Mouse (Mus musculus) v-Abl transformed pro-B cells (cell line): Measurements from ENCODE around the gene Uvrag.

ENCODE experiments used
- in situ Hi-C, 2 experiments: fragments of 400-800 bp; cut with MboI; formaldehyde crosslinking; loops; one replicate each; pipeline ENCODE4 v1.15.1; 2025; ENCODE audit not compliant: unreplicated experiment in 2 of 2

Gene Uvrag

DNA sequence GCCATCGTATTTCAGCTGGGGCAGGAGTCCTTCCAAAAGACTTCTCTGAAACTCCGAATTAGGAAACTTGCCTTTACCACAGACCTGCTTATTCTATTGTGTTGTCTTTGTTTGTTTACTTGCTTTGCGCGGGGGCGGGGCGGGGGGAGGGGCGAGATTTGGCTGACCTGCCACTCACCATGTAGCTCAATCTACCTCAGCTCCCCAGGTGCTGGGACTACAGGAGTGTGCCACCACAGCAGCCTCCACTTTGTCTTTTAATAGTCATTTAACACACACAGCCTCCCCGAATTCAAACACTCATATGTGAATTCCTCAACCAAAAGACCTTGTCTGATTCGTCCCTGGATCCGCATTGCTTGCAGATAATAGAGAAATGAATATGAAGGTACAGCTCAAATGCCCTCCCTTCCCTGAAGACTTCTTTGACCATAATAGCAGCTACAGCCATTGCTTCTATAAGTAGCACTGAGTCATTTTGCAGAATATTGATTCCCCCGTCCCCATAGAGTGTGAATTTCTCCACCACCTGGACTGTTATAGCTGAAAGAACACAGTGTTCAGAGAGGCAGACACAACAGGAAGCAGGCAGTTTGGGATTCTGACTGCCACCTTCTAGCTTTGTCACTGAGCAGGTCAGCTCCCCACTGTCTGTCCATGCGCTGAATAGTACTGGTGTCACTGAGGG is 1.1 kb upstream of the Uvrag start:
- in situ Hi-C loops, result no loop called here

- in situ Hi-C loops, result no loop called here
Observed at GRCm38 (mm10) chr7:99140511-99140910, 430 bp downstream of the Uvrag start.

DNA sequence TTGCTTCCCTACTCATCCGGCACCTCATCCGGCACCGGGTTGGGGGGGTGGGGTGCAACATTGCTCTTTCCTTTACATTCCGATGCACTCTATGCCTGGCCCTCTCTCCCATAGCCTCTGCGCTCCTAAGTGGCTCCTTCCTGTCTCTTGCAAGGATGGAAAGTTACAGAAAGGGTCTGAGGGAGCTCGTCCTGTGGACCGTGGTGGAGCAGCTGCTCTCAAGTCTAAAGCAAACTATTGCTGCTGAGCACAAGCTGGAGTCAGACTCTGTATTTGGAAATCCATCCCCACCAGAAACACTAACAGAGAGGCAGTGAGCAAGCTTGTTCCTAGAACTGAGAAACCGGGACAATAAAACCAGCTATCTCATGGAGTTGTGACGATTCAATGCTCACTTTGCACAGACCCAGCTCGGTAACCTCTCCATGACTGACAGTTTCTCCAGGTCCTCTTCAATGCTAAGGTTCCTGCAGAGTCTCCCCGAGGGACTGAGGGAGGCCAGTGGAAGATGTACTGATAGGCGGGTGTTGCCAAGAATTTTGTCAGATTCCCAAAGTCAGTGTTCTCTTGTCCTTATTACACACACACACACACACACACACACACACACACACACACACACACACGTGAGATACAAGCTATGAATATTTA is 975 bp downstream of the Uvrag start:
- in situ Hi-C loops, result no loop called here

- in situ Hi-C loops, result no loop called here
Observed at GRCm38 (mm10) chr7:99137541-99137940, 3.4 kb downstream of the Uvrag start.

DNA sequence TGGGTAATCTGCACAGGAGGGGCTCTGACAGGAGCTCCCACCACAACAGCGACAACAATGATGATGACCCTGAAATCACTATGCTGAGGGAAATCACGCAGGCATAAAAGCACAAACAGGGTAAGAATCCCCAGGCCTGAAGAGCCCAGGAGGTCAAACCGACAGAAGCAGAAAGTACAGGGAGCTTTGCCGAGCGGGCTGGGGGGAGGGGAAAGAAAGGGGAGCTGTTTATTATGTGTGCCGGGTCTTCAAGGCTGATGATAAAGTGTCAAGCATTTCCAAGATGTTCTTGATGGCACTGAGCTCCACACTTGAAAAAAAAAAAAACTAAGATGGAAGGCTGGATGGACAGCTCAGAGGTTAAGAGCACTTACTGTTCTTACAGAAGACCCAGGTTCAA is 4.2 kb downstream of the Uvrag start:
- in situ Hi-C loops, result no loop called here

DNA sequence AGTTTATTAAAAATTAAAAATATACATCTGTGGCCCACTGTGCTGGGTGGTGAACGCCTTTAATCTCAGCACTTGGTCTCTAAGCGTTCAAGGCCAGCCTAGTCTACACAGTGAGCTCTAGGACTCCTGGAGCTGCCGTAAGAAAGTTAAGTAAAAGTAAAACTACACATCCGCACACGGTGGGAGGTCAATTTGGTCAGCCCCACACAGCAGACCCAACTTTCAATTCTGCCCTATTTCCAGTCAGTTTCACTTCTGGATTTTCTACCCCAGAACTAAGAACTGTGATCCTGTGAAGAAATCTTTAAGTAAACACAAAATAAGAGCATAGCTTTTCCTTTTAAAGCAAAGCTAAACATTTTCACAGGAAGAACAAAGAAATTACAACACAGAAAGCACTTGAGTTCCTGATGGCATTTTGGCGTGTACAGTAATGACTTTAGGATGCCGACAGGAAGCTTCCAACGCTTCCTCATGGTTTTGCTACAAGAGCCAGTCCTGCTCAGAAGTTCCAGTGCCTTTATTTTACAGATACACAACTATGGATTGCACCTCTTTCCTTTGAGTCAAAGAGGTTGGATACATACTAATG is 7.0 kb downstream of the Uvrag start:
- in situ Hi-C loops, result no loop called here

- in situ Hi-C loops, result no loop called here
Observed at GRCm38 (mm10) chr7:99132597-99132996, 8.3 kb downstream of the Uvrag start.

DNA sequence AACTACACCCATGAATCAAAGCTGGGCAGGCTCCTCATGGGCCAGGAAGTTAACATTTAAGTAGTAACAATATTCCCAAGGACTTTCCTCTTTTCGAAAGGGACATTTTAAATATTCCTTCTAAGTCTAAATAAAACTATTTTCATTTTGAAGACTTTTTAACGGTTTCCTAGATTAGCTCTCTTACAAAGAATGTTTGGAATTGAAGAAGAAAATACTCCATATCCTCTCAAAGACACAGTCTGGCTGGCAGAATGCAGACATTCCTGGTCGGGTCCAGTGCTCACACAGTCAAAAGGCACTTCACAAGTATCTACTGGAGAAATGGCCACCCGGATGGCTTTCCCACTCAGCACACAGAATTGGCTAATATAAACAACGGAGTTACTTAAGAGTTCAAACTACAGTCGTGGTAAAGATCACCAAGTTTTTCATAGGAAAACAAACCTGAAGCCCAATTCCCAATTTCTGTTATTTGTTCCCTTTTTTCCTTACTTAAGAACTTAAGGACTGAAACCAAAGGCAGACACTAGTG is 9.1 kb downstream of the Uvrag start:
- in situ Hi-C loops, result no loop called here

GRCm38 (mm10) chr7:99128965-99129364 is 12.0 kb downstream of the Uvrag start:
- in situ Hi-C loops, result no loop called here

- in situ Hi-C loops, result no loop called here
Observed at GRCm38 (mm10) chr7:99128020-99128950, 12.7 kb downstream of the Uvrag start.

DNA sequence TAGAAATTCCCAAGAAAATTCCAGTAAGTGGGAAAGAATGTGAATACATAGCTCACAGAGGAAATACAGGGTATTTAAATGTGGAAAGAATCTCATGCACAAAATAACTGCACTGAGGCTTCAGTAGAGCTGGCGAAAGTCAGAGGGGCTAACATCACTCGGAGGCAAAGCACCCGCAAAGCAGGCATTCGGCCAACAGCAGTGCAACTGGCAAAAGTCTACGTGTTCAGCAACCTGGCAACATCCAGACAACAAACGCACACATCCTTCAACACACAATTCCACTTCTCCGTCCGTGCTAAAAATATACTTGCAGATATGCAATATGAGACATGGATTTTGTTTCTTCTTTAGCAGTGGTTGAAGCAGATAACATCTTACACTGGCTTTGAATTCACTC is 14.9 kb downstream of the Uvrag start:
- in situ Hi-C loops, result no loop called here

- in situ Hi-C loops, result no loop called here
Observed at GRCm38 (mm10) chr7:99122651-99123050, 18.3 kb downstream of the Uvrag start.

DNA sequence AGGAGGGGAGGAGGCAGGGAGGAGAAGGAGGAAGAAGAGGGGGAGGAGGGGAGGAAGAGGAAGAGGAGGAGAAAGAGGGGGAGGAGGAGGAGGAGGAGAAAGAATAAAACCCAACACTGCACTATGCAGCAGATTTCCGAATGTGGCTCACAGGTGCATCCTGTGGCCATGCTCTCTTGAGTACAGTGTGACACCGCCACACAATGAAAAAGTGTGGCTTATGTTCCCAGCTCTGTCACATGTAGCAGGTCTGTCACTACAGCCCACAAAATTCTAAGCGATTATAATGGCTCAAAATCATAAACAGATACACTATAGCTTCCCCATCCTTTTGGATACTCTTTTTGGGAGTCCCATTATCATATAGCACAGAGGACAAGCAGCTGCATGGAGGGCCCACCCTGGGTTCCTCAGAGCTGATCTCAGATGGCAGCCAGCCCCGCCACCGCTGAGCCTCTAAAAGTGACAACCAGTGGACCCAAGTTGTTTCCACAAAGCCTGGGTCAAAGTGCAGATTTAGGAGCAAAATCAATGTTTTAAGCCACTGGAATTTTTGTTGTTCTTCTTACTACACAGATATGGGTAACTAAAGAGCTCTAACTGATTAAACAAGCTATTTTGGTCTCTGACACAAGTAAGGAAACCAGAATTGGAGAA is 19.9 kb downstream of the Uvrag start:
- in situ Hi-C loops, result no loop called here

DNA sequence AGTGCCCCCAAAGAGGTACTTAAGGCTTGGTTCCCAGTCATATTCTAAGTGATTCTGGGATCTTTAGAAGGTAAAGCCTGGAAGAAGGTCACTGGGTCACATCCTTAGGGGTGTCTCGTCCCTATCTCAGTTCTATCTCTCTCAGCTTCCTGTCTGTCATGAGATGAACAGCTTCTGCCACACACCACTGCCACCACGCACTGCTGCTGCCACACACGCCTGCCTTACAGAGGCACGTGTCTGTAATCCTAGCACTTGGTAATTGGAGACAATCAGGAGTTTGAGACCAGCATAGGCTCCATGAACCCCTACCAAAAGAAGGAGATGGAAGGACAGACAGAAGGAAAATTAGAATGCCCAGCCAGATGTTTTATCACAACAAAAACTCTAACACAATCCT is 20.9 kb downstream of the Uvrag start:
- in situ Hi-C loops, result no loop called here

- in situ Hi-C loops, result no loop called here
Observed at GRCm38 (mm10) chr7:99116781-99117180, 24.2 kb downstream of the Uvrag start.

DNA sequence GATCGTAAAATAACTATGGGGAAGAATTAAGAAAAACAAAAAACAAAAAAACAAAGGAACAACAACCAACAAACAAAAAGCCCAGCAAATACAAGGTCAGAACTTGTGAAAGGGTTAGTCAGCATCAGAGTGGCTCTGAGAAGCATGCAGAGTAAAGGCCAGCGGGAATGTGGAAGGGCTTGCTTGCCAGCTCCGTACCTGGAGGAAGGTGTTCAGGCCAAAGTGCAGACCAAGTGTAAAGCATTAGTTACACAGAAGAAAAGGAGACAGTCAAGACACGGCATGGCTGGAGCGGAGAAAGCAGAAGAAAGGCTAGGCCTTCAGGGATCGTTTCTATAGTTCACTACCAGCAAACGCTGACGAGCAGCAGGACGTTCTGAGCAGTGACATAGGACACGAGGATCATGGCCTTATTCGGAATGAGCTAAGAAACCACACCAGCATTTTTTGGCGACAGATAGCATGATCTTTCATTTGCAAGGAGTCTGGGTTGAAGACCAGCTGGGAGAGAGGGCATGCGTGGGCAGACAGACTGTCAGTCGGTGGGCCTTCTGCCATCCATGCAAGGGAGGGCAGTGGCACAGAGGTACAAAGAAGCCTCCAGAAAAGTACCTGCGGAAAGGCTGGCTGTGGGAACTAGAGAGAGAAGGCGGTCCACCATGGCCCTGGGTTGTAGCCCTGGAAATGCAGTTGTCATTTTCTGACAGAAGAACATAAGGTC is 26.8 kb downstream of the Uvrag start:
- in situ Hi-C loops, result no loop called here

DNA sequence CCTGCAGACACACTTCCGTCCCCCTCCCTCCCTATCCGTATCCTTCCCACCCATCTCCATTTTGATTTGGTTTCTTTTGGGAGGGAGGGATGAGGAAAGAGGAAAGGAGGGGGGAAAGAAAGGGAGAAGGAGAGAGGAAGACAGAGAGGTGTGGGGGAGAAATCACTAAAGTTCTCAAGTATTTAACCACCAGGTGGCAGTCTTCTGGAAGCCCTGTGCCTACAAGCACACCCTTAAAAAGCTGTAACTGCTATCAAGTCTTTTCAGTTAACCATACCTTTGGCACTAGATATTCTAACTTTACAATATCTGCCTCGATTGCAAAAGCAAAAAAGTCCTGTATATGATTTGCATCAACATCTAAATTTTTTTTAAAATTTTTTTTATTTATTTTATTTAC is 33.4 kb downstream of the Uvrag start:
- in situ Hi-C loops, result loop anchor here (5.0 kb wide), 1 partner anchor 40 kb away; no protein-coding TSS in a partner anchor

DNA sequence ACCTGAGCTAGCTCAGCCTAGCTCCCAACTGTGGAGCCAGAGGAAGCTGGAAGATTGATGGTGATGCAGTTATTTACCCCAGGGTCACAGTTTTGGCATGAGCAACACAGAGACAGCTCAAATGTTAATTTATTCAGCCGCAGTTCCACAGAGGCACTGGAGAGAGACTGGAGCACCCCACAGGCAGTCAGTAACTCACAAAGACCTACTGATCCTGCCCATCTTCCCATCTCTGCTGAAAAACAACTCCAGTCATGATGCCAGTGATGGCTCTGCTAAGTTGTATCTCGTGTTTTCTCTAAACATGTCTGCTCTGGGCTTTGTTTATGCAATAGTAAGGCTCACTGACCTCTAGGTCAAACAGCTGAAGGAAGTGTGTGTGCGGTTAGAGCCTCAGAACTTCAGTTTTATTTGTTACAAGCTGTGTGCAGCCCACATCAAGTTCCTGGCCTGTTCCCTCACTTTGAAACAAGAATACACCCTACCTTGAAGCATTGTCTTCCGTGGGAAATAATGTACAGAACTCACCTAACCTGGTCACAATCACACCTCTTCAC is 34.1 kb downstream of the Uvrag start:
- in situ Hi-C loops, result loop anchor here (5.0 kb wide), 1 partner anchor 41 kb away; no protein-coding TSS in a partner anchor
